Mouse (Mus musculus) hindbrain, postnatal 0 days (tissue): ENCODE data around the gene Tff2. TPM values are rescaled to one million over a fixed set of nuclear protein-coding genes. Genes with fewer than 3 reads are reported as not detected.

ENCODE experiments used
- ATAC-seq: fragments of 200-750 bp; cut with Nextera tagmentation; 2 replicates; pipeline ENCODE4 v1.8.0; 2017; ENCODE audit warnings: mild to moderate bottlenecking, moderate TSS enrichment, moderate library complexity
- DNase-seq: peaks from one replicate; pipeline ENCODE4 v3.0.0-alpha.2; 2015; ENCODE audit warnings: low spot score
- H3K27ac ChIP-seq: fragments of 300-500 bp; sonication (generic); 2 replicates; pipeline ENCODE4 v1.5.1; 2014; ENCODE audit warnings: mild to moderate bottlenecking
- H3K27me3 ChIP-seq: fragments of 300-500 bp; sonication (generic); 2 replicates; pipeline ENCODE4 v1.6.1; 2014; ENCODE audit warnings: low read length, mixed read lengths; ENCODE audit not compliant: insufficient read depth
- H3K36me3 ChIP-seq: fragments of 300-500 bp; sonication (generic); 2 replicates; pipeline ENCODE4 v1.6.1; 2014; ENCODE audit warnings: low read length, mixed read lengths; ENCODE audit not compliant: insufficient read depth
- H3K4me1 ChIP-seq: fragments of 300-500 bp; sonication (generic); 2 replicates; pipeline ENCODE4 v1.6.1; 2014; ENCODE audit warnings: antibody characterized with exemption, low read length, mixed read lengths; ENCODE audit not compliant: insufficient read depth
- H3K4me2 ChIP-seq: fragments of 300-500 bp; sonication (generic); 2 replicates; pipeline ENCODE4 v1.6.1; 2014; ENCODE audit warnings: low read depth, mild to moderate bottlenecking, low read length, moderate library complexity, mixed read lengths
- H3K4me3 ChIP-seq: fragments of 300-500 bp; sonication (generic); 2 replicates; pipeline ENCODE4 v1.5.1; 2014; ENCODE audit warnings: low read length
- H3K9ac ChIP-seq: fragments of 300-500 bp; sonication (generic); replicated peaks from 2 replicates; pipeline ENCODE4 v1.6.1; 2014; ENCODE audit warnings: mild to moderate bottlenecking, low read length, moderate library complexity, mixed read lengths
- H3K9me3 ChIP-seq: fragments of 300-500 bp; sonication (generic); 2 replicates; pipeline ENCODE4 v1.6.1; 2016; ENCODE audit warnings: low read length, mixed read lengths
- CTCF ChIP-seq: IDR thresholded peaks from 2 replicates; pipeline ENCODE4 v1.5.1; 2016; ENCODE audit warnings: antibody characterized with exemption, control low read depth, low read depth
- WGBS: fragments of 180-500 bp; shearing (Covaris S2); extraction: QIAGEN DNeasy Blood & Tissue Kit; methylation state at CpG from one replicate; pipeline ENCODE4 v1.1.7; 2014; 5-methylcytosine and 5-hydroxymethylcytosine counted together
- polyA plus RNA-seq: library from polyadenylated mRNA; unstranded; fragments of >200 nt; fragmentation: Nextera tagmentation; extraction: Ambion mirVana; gene quantifications from 2 replicates; pipeline ENCODE4 v1.2.1, GENCODE M21; 2015
- total RNA-seq: library from RNA; depleted of rRNA; stranded (reverse); fragments of >200 nt; gene quantifications from 2 replicates; pipeline ENCODE4 v1.2.3, GENCODE M21; 2014

Tff2 gene
- total and polyA plus RNA-seq, 2 experiments from 2014 or later = not detected

- DNase-seq (peak; percentile 31), ATAC-seq (no peak)
- Histone ChIP-seq H3K4me1 (no peaks in the 10 kb centered on the region; the same call in 1 of the 2 replicates), H3K36me3 (no peaks in the 10 kb centered on the region), H3K9ac (no peak overlapping the region), H3K9me3 (no peaks in the 10 kb centered on the region), H3K4me2 (no peak overlapping the region), H3K27ac (no peak overlapping the region), H3K4me3 (no peak overlapping the region), H3K27me3 (no peaks in the 10 kb centered on the region)
- 75% methylated on average over 9 of the region's 9 CpGs for WGBS
- TF ChIP-seq CTCF = no peak
Measured at GRCm38 (mm10) chr17:31128708-31129318, 15.3 kb downstream of the Tff2 start.

GRCm38 (mm10) chr17:31125548-31126266 is 18.4 kb downstream of the Tff2 start:
- no peak overlapping the region for H3K27ac ChIP-seq
- H3K9me3 ChIP-seq = 0 out of 2 replicates have a peak, but pooled peaks cover 3% of the 10 kb centered on the region
- no peak overlapping the region for H3K4me2 ChIP-seq
- H3K4me1 ChIP-seq = no peaks in the 10 kb centered on the region; the same call in 1 of the 2 replicates
- H3K4me3 ChIP-seq = no peak overlapping the region
- no peak overlapping the region for H3K9ac ChIP-seq
- WGBS = 30% methylated on average over 9 of the region's 9 CpGs
- DNase-seq (peak; percentile 80), ATAC-seq (peak; percentile 74)
- no peaks in the 10 kb centered on the region for H3K36me3 ChIP-seq
- TF ChIP-seq CTCF = no peak
- no peaks in the 10 kb centered on the region for H3K27me3 ChIP-seq

GRCm38 (mm10) chr17:31121975-31122374 is 22.1 kb downstream of the Tff2 start:
- Histone ChIP-seq H3K9ac (no peak overlapping the region), H3K4me3 (no peak overlapping the region), H3K4me1 (no peaks in the 10 kb centered on the region; the same call in 1 of the 2 replicates), H3K9me3 (0 out of 2 replicates have a peak, but pooled peaks cover 3% of the 10 kb centered on the region), H3K27me3 (no peaks in the 10 kb centered on the region), H3K27ac (no peak overlapping the region), H3K36me3 (no peaks in the 10 kb centered on the region; the same call in 1 of the 2 replicates), H3K4me2 (no peak overlapping the region)
- ATAC-seq (peak; percentile 41; the same call in 1 of the 2 replicates), DNase-seq (peak; percentile 83)
- peak; percentile 93 for TF ChIP-seq CTCF
- 9% methylated on average over 8 of the region's 8 CpGs for WGBS

DNA sequence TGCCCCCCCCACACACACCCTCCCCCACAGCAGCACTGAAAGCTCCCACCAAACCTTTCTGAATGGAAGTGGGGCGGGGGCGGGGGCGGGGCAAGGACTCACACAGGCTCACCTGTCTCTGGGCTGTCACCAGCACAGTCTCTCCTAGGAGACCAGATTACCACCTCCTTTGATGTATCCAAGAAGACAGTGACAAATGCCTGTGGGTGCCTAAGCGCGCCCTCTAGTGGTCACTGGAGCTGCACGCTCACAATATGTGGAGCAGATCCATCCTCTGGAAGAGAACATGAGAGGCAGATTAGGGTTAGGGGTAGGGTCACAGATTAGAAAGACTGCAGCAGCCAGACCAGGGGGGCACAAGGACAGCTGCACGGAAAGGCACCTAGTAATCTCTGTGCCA is 24.7 kb downstream of the Tff2 start:
- Histone ChIP-seq H3K36me3 (no peaks in the 10 kb centered on the region; the same call in 1 of the 2 replicates), H3K27me3 (no peaks in the 10 kb centered on the region), H3K9ac (no peak overlapping the region), H3K4me2 (no peak overlapping the region), H3K4me1 (no peaks in the 10 kb centered on the region), H3K27ac (no peak overlapping the region), H3K9me3 (0 out of 2 replicates have a peak, but pooled peaks cover 3% of the 10 kb centered on the region), H3K4me3 (no peak overlapping the region)
- ATAC-seq = peak; percentile 68
- peak; percentile 96 for TF ChIP-seq CTCF
- DNase-seq = peak; percentile 87
- WGBS = 6% methylated on average over 7 of the region's 7 CpGs

DNA sequence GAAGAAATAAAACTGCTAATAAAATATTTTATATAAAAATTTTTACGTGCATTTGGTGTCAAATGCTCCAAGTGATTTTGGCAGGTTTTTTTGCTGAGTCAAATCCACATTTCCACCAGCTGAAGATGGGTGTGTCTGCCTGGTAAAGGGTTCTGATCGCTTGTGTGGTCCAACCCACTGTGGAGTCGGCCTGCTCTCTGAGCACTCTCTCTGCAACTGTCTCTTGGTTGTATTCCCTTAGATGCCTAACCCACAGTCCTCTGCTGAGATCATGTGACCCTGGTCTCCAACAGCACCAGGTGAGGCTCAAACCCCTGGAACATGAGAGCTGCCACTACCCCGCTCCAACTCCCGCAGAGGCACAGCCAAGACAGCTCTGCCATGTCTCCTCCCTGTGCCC is 26.1 kb downstream of the Tff2 start:
- WGBS = 82% methylated on average over 5 of the region's 5 CpGs
- no peak for ATAC-seq
- H3K27me3 ChIP-seq = no peaks in the 10 kb centered on the region

DNA sequence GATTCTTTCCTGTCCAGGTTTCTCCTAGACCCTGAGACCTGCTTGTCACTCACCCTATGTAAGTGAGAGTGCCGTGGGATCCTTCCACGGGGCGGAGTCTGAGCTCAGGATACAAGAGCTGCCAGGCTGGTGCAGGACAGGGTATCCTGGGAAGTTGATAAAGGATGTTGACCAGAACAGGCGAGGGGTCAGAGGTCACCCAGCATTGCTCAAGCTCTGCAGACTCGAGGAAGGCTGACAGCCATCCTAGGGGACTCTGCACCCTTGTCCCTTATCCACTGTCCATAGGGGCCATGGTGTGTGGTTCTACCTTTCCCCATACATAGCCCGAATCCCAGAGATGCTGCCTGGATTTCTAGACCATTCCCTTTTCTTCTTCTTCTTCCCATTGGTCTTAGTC is 28.0 kb downstream of the Tff2 start:
- H3K4me2 ChIP-seq = no peak overlapping the region
- H3K9me3 ChIP-seq = no peaks in the 10 kb centered on the region
- no peaks in the 10 kb centered on the region for H3K27me3 ChIP-seq
- no peak overlapping the region for H3K4me3 ChIP-seq
- ATAC-seq (no peak), DNase-seq (no peak)
- peaks cover 14% of the 10 kb centered on the region for H3K36me3 ChIP-seq
- H3K4me1 ChIP-seq = no peaks in the 10 kb centered on the region
- 66% methylated on average over 6 of the region's 6 CpGs for WGBS
- H3K27ac ChIP-seq = no peak overlapping the region
- H3K9ac ChIP-seq = no peak overlapping the region
- TF ChIP-seq CTCF = no peak

More for the DNA sequence above, 26.1 kb downstream of the Tff2 start:
- H3K36me3 ChIP-seq = no peaks in the 10 kb centered on the region; the same call in 1 of the 2 replicates
- H3K9me3 ChIP-seq = no peaks in the 10 kb centered on the region
- no peak for DNase-seq
- H3K4me1 ChIP-seq = no peaks in the 10 kb centered on the region
- TF ChIP-seq CTCF = no peak
- no peak overlapping the region for H3K4me2 ChIP-seq
- no peak overlapping the region for H3K27ac ChIP-seq
- no peak overlapping the region for H3K9ac ChIP-seq
- no peak overlapping the region for H3K4me3 ChIP-seq
